Mouse (Mus musculus) NIH3T3 (cell line): ENCODE results near the gene Rsph1.
A peak's percentile ranks its signal among the peaks of the same experiment; 100 is the strongest.

ENCODE experiments used
- DNase-seq: peaks from one replicate; pipeline ENCODE4 v3.0.0-alpha.2; 2012; ENCODE audit warnings: low read depth

Rsph1 gene

DNA sequence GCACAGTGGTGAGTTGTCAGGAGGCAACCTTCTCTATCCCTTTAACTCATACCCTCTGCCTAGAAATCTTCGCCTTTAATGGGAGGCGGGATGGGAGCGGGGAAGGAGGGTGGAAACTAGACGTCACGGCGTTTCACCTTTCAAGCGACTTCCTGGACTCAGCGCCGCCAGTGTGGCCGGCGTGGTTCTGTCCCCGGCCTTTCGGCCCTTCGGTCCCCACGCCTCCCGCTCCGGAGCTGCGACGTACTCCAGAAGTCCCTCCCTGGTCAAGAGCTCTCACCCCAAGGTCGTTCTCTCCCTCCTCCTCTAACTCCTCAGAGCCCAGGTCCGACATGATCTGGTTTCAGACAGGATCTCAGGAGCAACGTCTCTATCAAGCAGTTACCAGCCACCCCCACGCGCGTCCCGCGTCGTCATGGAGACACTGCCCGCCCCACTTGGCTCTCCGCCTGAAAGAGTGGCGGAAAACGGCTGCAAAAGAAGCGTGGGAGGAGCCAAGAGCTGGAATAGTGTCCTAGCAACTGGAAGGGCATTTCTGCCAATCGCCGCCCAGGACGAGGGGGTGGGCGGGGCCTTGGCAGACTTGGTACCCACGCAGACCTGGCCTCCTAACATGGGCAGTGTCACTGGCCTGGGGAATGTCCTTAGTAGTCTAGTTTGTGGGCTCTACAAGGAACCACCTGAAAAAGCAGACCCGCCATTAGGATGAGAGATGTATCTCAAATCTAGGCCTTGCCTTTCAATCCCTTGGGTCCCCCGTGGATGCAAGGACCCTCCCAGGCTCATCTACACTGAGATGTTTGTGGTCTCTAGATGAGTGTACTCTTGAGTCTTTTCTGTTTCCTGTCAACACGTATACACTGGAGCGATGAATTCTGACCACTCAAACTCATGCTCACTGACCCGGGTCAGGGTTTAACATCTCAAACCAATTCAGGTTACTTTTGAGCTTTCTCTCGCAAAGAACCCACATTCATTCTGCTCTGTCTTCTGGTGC lies at the start of gene Rsph1:
Gene Rsph1 (minus strand): TSS at position 462 of the 997 bp plus-strand sequence.
- peak; percentile 12 for DNase-seq

DNA sequence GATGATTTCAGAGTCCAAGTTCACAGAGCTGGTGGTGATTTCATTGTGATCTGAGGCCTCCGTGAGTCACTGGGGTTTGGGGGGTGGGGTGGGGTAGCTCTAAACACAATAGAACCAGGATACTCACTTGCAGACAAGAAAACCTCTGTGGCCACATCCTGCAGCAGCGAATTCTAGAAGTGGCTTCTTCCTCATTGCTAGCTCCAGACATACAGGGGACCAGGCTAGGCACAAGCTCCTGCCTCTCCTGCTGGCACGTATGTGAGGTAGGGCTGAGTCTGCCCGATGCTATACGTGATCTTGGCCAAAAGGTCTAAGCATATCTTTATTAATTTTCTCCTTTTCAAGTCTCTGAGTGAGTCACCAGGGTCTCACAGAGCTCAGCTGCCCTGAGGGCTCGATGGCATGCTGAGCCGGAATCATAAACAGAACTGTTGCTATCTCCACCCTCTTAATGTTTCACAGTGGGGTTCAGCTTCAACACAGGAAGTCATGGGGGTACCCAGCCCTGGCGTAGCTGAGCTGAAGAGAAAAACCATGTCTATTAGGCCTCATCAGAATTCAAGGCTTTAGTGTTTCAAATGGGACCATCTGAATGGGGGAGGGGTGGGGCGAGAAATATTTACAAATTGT lies 49.2 kb upstream of the Rsph1 start:
- DNase-seq: no peak

GRCm38 (mm10) chr17:31325451-31326219 lies 48.5 kb upstream of the Rsph1 start:
- DNase-seq: peak; percentile 28

DNA sequence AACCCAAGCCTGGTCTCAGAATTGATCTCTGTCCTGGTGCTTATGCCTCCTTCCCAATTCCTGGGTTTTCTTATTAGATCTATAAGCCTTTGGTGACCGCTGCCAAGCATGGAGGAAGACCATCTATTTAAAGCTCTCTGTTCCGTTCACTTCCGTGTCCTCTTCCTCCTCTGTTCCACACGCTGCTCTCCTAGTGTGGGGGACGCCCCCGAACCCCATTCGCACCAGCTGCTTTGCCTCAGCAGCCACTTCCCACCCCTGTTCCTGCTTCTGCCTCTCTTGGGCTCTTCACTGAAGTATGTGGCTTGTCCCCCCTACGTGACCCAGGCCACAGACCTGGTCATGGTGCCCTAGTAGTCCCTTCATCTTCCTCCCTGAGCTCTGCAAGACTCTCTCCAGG lies 47.0 kb upstream of the Rsph1 start:
- DNase-seq: no peak

DNA sequence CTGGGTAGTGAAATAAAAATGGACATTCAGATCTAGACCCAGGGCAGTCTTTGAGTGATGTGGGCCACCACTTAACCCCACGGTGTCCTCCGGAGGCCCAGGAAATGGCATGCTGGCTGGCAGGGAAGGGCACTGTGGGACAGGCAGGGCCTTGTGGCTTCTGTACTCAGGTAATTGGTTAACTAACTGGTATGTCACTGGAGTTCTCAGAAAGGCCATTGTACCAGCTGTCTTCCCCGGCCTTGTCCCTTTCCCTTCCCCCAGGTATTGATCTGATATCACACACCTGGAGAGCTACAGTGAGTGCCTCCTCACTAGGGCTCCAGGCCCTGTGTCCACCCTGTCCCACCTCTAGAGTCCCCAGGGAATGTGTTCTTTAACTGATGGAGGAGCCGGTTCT lies 46.2 kb upstream of the Rsph1 start:
- DNase-seq: no peak

- no peak for DNase-seq
Measured at GRCm38 (mm10) chr17:31322446-31322845, 45.3 kb upstream of the Rsph1 start.

GRCm38 (mm10) chr17:31321425-31321824 lies 44.2 kb upstream of the Rsph1 start:
- DNase-seq: no peak

DNA sequence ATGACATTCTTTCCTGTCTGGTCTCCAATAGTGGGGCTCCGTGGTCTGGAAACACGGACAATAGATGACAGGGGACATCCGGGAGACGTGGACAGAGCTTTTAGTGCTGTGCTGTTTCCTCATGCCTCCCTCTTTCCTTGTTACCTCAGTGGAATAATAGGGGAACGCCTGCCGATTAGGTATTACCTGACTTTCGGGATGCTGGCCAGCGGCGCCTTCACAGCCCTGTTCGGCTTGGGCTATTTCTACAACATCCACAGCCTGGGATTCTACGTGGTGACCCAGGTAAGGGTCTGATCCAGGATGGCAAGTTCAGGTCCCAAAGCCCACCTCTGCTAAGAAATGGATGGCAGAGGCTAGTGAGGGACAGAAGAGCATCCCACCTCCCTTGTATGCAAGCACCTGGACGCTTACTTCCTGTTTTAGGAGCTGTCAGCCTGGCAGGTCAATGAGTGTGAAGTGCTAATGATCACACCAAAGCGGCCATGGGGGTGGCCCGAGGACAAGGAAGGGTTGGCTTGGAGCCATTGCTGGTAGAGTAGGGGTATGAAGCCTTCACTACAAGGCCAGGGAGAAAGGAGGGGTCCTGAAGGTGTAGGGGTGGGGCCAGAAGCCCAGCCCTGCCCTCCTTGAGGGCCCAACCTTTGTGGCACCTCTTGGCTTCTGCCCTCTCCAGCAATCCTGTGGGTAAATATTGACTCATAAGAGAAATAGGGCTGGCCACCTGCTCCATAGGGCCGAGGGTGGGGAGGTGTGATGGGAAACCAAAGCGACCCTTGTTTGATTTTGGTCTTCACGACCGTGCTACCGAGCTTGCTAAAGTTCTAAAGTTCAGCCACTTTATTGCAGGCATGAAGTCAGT lies 42.0 kb upstream of the Rsph1 start:
- no peak for DNase-seq

- no peak for DNase-seq
Measured at GRCm38 (mm10) chr17:31317521-31318272, 40.5 kb upstream of the Rsph1 start.

- no peak for DNase-seq
Measured at GRCm38 (mm10) chr17:31316998-31317397, 39.8 kb upstream of the Rsph1 start.

DNA sequence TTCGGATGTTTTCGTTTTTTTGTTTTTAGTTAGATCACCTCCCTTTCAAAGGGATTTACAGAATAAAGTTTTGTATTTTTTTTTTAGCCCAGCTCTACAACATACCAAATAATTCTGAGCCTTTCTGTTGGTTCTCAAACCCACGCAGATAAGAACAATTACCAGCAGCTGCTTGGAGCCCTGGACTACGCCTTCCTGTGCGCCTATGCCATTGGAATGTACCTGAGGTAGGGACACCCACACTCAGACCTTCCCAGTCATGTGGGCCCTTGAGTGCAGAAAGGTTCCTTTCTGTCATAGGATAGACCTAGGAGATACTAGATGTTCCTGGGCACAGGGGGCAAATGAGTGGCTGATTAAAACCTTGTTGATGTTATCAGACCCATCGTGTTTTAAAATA lies 38.8 kb upstream of the Rsph1 start:
- no peak for DNase-seq

- no peak for DNase-seq
Measured at GRCm38 (mm10) chr17:31315046-31315792, 38.0 kb upstream of the Rsph1 start.

DNA sequence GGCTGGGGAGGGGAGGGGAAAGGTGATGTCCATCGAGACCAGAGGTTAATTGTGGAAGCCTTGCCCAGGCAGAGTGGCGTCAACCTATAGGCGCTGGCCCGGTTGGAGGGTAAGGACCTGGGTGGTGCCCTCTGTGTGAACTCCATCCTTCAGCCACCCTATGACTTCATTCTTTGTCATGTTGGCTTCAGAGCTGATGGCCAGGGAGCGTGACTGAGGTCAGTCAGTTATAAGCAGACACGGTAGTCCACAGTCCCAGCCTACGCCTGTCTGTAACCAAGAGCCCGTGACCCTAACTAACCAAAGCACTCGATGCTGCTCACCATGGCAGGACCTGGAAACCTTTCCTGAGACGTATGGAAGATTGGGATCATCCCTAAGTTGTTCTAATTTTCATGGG lies 35.5 kb upstream of the Rsph1 start:
- no peak for DNase-seq

DNA sequence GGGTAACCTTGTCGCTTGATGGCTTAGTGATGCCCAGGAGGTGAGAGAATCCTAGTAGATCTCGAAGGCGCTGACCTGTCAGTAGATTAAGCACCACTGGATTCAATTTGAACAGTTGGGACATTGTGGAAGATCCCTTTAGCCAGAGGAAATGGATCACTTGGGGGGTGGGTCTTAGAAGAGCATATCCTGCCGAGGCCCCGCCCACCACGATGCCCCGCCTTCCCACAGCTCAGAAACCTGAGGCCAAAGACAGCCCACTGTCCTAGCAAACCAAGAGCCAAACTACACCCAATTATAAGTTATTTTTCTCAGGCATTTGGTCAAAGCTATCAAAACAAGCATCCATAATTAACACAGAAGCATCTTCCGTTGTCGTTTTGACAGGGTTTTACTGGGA lies 33.9 kb upstream of the Rsph1 start:
- no peak for DNase-seq

DNA sequence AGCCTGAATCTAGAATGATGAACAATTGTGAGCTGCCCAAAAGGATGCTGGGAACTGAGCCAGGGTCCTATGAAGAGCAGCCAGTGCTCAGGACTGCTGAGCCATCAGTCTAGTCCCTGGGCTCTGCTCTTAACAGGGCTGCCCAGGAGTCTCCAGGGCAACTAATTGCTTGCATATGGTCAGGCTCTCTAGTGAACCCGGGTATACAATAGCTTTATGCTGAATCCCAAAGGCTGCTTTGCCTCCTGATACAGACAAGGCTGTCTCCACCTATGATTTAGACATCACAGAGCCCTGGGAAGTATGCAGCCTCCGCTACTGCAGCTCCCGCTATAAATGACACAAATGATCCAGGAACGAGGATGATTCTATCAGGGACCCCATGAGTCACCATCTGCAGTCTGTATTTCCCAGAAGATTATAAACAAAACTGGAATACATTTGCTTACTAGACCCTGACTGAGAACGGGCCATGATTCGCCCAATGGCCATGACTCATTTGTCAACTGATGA lies 32.2 kb upstream of the Rsph1 start:
- peak; percentile 42 for DNase-seq

- DNase-seq: no peak
Measured at GRCm38 (mm10) chr17:31308291-31308816, 31.2 kb upstream of the Rsph1 start.

DNA sequence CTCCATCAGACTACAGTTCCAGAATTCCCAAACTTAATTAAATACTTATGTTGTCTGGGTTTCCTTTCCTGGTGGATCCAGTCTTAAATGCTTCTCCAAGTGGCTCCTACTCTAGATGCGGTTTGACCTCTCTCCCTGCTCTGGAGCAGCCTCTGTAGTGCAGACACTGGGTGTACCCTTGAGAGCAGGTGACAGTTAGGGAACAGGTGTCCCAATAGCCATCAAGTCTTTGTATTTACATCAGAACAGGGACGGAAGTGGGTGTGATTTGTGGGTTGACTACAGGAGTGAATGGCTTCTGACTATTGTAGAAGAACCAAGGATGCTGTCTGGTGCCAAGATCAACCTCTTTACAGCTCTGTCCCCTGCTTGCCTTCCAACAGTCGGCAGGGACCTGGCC lies 30.6 kb upstream of the Rsph1 start:
- DNase-seq: no peak

GRCm38 (mm10) chr17:31305776-31306120 lies 28.6 kb upstream of the Rsph1 start:
- DNase-seq: no peak

DNA sequence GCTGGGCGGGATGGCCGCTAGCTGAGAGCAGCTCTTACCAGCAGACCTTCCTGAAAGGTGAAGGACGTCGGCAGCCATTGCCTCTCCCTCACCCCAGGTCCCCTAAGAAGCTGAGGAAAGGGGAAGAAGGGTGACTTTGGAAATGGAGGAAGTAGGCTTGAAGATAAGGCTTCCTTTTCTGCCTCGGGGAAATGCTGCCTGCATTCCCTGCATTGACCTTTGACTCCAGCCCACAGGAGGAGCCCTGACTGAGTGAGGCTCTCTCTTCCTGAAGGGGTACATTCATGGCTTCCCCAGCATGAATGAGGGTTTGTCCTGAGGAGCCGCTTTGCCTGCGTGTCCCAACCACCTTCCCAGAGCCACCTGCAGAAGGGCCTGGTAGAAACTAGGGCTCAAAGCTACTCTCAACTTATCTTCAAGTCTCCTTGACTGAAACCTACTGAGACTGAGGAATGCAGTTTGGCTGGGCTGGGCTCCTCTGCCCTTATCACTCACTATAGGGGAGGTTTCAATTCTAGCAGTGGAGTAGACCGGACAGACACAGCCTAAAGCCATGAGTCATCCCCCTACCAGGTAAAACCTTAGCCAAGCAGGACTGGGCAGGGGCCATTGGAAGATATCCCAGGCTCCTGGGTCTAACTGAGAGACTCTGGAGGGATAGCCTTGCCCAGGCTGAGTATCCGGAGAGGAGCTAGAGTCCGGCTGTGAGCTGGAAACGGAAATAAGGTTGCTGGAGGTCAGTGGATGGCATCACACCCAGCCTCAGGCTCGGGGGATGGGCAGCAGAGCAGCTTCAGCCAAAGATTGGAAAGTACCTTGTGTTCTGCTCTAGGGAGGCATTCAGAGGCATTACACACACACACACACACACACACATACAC lies 28.0 kb upstream of the Rsph1 start:
- DNase-seq: no peak
